Mouse (Mus musculus) bone marrow, adult 2 months (tissue): ENCODE measurements around the gene Slc47a1.

ENCODE experiments used
- CTCF ChIP-seq: fragments of 200-500 bp; IDR thresholded peaks from 2 replicates; pipeline ENCODE4 v1.5.1; 2011; ENCODE audit warnings: low read length, control low read depth; ENCODE audit not compliant: control insufficient read depth, insufficient read depth
- POLR2A ChIP-seq: fragments of 200-500 bp; IDR thresholded peaks from 2 replicates; pipeline ENCODE4 v1.6.1; 2011; ENCODE audit warnings: low read depth, mild to moderate bottlenecking, control low read depth, low read length, borderline replicate concordance; ENCODE audit not compliant: control insufficient read depth

DNA sequence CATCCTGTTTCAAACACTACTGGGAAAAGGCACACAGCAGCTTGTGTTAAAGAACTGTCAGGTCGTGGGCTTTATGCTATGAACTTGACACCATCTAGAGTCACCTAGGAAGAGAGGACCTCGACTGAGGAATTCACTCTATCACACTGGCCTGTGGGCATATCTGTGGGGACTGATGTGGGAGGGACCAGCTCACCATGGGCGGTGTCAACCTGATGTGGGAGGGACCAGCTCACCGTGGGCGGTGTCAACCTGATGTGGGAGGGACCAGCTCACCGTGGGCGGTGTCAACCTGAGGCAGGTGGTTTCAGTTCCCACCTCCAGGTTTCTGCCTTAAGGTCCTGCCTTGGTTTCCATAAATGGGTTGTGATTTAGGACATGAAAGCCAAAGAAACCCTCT is 70.3 kb downstream of the Slc47a1 start:
- TF ChIP-seq CTCF = no peak
- no peak for TF ChIP-seq POLR2A
